Comparison of ENCODE assay signal across 13 mouse cellular contexts in genomic region chr1:128679005-128679980, GRCm38 (mm10).
DNase-seq lines count a peak whose midpoint lies in the region; ATAC-seq lines count a peak whose summit lies in the region.
"Had no signal": no experiment of that assay in that cellular context is flagged by ENCODE, and none has a peak within 500 bp of the region (broad histone marks: within the 10 kb centered on the region; RNA-seq: fewer than 3 reads in every experiment).

No protein-coding gene starts in this region.

- peak; percentile 34; the same call in 1 of the 2 replicates for ATAC-seq in frontal cortex, adult (ENCODE audit: low TSS enrichment)
- ATAC-seq in granulocyte monocyte progenitor cell, adult 5-6 weeks (replicated peaks; ENCODE audit: poor library complexity, severe bottlenecking): peak; percentile 23; the same call in 1 of the 2 replicates
- peak; percentile 34; the same call in 1 of the 2 replicates for ATAC-seq in midbrain, embryonic 14.5 days (ENCODE audit: low FRiP score, low TSS enrichment)

- H3K4me3 ChIP-seq in midbrain, embryonic 14.5 days (replicated peaks; ENCODE audit: low read depth, low read length): no peak overlapping the region
- H3K4me3 ChIP-seq: hindbrain, embryonic 15.5 days; liver, embryonic 13.5 days had no signal

- H3K36me3 ChIP-seq in midbrain, embryonic 14.5 days (ENCODE audit: control insufficient read depth, insufficient read depth, low read length): no peaks in the 10 kb centered on the region
- H3K36me3 ChIP-seq: hindbrain, embryonic 15.5 days; liver, embryonic 13.5 days had no signal

- H3K4me2 ChIP-seq in midbrain, embryonic 14.5 days (ENCODE audit: low read length): no peak overlapping the region
- H3K4me2 ChIP-seq: hindbrain, embryonic 15.5 days; liver, embryonic 13.5 days had no signal

- intact Hi-C loops in gastrocnemius, postnatal 36 days (cut with DNase I): no loop called here

- H3K4me1 ChIP-seq in midbrain, embryonic 14.5 days (ENCODE audit: control insufficient read depth, insufficient read depth, low read length): peaks cover 17% of the 10 kb centered on the region
- H3K4me1 ChIP-seq: liver, embryonic 13.5 days had no signal

- H3K27me3 ChIP-seq in midbrain, embryonic 14.5 days (ENCODE audit: control insufficient read depth, insufficient read depth, low read length): no peaks in the 10 kb centered on the region
- H3K27me3 ChIP-seq: hindbrain, embryonic 15.5 days; liver, embryonic 13.5 days had no signal

- WGBS in midbrain, embryonic 14.5 days: 28% methylated on average over 18 of the region's 18 CpGs

- no peak for DNase-seq in frontal cortex, postnatal 14 days (ENCODE audit: low spot score in 2 of 2)
- peak; percentile 25 for DNase-seq in brain, adult 2 months (ENCODE audit: low read depth, low spot score)
- DNase-seq in midbrain, embryonic 14.5 days: peak; percentile 50
- DNase-seq in thymus, postnatal 25 days: no peak
- DNase-seq in testis, postnatal 10 days (ENCODE audit: low spot score): no peak
- DNase-seq in gastrocnemius, postnatal 36 days: no peak
- DNase-seq: adrenal gland, postnatal 14 days; cerebellum, postnatal 14 days; layer of hippocampus, postnatal 36 days; liver, embryonic 13.5 days had no signal

- H3K27ac ChIP-seq in midbrain, embryonic 14.5 days (replicated peaks; ENCODE audit: low read depth, low read length): peak overlapping the region; percentile 28
- H3K27ac ChIP-seq: hindbrain, embryonic 15.5 days; liver, embryonic 13.5 days had no signal

- H3K9ac ChIP-seq in midbrain, embryonic 14.5 days (replicated peaks; ENCODE audit: low read length): no peak overlapping the region
- H3K9ac ChIP-seq: hindbrain, embryonic 15.5 days; liver, embryonic 13.5 days had no signal

- no peaks in the 10 kb centered on the region for H3K9me3 ChIP-seq in midbrain, embryonic 14.5 days (ENCODE audit: control insufficient read depth, low read length)
- H3K9me3 ChIP-seq: hindbrain, embryonic 15.5 days; liver, embryonic 13.5 days had no signal

Comparison
In these comparisons a context has a peak if more than half of its experiments do, and no peak if none do; other contexts are left out.
1. DNase-seq: peak in brain, adult 2 months (single experiment) and midbrain, embryonic 14.5 days (single experiment); none in frontal cortex, postnatal 14 days (0 of 2), thymus, postnatal 25 days (single experiment), testis, postnatal 10 days (single experiment) and gastrocnemius, postnatal 36 days (0 of 2).
2. Peak in every context shown above with its lines, with median percentiles within 50 percentile points of each other: ATAC-seq.